Mouse (Mus musculus) cerebellum, postnatal 14 days (tissue): ENCODE measurements at regions not wholly inside any gene's neighbourhood (a gene's known extent, or its start where the extent isn't known, plus 50 kb on each side); places are given as distances from the start of the nearest gene placed in this dataset.

ENCODE experiments used
- DNase-seq, 2 experiments: peaks; one replicate each; pipeline ENCODE4 v3.0.0; 2021; ENCODE audit warnings: mixed read lengths in 2 of 2

DNA sequence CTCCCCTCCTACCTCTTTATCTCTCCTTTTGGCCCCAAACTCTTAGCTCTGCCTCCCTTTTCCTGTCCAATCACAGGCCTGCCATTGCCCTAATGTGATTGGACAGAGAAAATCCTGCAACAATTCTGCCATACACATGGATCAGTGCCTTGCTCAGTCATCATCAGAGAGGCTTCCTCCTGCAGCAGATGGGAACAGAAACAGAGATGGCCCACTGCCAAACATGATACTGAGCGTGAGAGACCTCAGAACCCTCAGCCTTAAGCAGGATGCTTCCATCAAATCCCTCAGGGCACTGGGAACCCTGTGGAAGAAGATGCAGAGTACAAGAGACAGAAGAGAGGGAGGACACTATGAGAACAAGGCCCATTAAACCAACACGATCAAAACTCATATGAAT is 62.8 kb upstream of the Cacna2d3 start:
- DNase-seq = peak; percentile 77 to 80

DNA sequence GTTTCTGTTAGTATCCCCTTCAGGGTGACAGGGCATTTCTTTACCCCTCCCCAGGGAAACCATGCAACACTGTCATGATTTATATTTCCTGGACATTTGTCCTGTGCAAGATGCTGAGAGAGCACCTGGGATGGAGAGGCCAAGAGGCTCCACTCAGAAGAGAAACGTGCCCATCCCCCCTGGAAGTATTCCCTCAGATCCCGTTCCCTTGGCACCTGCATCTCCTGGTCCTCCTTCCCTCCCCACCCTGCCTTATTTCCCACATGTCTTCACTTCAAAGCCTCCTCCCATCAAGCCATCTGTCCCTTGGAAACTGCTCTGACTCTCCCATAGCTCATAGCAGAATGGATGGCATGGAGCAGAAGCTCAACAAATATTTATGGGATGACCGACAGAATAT is 64.8 kb upstream of the Cacna2d3 start:
- DNase-seq = peak; percentile 59 to 67

DNA sequence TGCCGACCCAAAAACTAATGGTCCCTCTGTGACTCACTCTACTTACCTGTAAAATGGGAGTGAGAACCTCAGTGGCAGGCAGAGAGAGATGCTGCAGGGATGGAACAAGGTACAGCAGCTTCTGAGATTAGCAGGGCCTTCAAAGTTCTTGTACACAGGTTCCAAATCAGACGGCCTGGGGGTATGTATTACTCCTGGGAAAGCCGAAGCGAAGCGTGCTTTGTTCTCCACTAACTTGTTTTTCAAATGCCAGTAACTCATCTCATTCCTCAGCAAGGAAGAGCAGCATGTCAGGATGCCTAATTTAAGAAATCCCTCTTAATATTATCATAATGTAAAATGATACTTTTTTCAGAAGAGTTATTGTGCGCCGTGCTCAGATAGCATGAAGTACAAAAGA is 66.1 kb upstream of the Cacna2d3 start:
- no peak for DNase-seq

DNA sequence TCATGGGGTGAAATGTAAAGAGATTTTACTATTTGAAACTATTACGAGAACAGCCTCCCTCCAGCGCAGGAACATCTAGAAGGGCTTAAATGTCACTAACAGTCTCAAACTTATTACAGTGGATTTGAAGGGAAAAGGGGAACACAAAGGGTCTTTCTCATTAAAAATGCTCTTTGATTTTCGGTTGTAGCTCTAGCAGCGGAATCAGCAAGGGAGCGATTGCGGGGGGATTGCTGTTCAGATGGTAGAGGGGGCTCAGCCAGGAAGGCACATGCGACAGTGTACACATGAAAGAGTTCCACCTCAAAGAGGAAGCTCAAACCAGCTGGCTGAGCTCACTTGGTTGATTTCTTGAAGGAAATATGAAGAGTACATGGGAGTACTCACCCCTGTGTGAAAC is 66.7 kb upstream of the Cacna2d3 start:
- DNase-seq = no peak

DNA sequence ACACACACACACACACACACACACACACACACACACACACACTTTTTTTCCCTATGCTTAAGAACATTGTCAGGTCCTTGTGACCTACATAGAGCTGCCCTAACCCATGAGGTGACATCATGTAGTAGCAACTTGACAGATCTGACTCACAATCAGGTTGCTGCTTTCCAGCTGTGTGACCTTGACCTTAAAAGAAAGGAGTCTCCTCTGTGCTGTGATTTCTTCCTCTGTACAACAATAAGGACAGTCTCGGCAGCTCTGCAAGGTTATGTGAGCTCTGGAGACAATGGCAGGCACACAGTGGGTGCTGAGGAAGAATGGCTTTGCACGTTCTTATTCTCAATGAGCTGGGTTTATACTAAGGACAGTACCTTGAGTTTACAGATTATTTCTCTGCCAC is 73.7 kb upstream of the Cacna2d3 start:
- no peak for DNase-seq

DNA sequence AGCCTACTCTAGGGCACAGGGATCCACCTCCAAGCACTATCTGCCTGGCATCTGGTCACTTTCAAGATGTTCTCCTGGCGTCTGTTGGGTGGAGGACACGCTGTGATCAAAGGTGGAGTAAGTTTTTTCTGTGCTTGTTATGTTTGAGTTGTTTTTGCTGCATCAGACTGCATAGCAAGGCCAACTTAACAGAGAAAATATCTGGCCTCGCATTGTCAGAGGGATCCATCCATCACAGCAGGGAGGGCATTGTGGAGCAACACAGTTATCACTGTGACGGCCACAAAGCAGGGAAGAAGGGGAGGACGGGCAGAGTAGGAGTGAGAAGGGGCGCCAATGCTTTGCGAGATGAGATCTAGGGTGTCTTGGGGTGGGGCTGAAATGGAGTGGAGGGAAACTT is 74.7 kb upstream of the Cacna2d3 start:
- DNase-seq = no peak

DNA sequence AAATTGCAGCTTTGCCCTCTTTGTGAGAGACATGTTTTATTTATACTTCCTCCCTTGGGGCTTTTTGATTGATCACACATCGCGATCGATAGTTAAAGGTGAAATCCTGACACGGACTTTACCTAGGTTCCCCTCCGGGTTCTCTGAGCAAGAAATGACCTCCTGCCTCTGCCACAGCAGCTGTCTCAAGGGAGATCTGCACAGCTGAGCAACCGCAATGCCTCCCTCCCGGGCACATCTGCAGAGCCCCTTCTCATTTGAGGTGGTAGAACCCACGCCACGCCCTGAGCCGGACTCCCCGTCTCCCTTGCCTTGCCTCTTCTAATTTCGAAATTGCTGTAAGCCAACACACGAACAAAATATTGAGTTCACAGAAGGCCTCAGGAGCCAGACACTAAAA is 78.2 kb upstream of the Cacna2d3 start:
- no peak for DNase-seq

DNA sequence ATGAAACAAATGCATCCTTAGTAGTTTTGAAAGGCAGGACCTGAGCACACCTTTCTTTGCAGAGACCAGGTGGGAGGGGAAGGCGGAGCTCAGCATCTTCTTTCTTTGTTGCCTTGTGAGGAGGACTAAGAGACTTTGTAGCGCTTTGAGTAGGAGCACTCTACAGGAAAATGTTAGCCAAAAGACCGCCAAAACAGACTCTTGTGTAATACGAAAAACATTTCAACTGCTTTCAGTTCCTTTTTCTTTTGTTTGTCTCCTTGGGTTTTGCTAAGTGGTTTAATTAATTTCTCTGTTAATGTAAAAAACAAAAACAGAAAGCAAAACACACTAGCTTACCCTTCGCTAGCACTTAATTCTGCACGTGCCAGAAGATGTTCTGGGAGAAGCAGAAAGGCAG is 83.6 kb upstream of the Cacna2d3 start:
- no peak for DNase-seq

DNA sequence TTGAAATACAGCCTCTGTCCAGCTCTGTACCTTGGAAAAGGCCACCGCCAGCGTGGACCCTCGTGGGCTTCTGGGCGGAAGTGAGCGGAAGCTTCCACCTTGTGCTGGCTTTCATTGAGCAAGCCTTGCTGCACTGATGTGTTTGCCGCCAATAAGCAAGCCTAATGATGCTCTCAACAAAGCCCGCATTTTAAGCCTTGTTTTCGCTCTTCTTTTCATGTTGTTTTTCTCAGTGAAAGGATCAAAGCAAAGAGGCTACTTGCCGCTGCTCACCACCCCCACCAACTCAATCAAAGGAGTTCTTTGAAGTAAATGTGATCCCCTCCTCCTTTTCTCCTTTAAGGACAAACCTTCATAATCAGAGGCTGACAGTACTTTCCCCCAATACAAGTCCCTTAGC is 86.2 kb upstream of the Cacna2d3 start:
- no peak for DNase-seq

DNA sequence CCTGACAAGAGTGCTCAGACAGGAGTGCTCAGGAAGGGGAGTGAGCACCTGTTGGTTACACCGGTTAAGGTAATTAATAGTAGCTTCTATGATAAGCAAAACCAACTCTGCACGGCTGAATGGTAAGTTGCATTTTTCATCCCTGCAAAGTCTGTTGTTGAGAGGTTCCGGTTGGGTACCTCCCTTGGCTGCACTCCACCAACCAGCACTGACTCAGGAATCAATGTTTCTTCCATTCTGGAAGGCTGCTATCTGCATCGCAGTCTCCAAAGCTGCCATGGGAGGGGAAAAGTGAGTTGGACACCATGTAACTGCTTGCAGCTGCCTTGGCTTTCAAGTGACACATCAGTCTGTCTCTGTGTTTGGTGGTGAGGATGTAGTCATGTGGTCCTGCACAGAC is 93.0 kb upstream of the Cacna2d3 start:
- peak; percentile 27 to 42 for DNase-seq

DNA sequence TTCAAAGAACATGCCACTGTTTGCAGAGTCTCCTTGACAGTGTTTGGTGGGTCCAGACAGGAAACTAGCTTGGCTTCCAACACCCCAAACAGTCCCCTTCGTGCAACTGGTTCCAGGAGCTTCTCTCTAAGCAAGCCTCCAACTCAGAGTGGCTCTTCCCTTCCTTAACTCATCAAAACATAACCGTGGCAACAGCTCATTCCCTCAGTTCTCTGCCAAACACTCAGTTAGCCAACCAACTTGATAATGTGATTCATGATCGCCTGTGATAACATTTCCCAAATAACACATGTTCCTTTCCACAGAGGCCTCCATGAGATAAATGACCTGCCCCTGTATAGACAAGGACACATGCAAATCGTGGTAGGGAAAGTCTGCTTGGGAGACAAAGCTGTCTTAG is 95.9 kb upstream of the Cacna2d3 start:
- no peak for DNase-seq

DNA sequence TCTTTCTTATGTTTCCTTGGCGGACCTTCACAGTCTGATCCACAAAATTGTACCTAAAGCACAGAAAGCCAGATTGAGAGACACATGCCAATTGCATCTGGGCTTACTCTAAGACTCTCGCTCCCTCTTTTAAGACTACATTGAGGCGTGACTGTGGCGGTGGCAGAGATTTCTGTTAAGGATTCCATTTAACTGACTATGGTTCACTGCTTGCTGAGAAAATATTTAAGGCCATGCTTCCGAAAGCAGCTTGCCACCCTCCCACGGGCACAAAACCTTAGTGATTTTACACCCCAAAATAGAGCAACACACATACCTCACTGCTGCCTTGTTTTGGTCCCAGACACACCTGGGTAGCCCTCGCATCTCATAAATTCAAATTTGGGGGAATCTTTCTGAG is 96.6 kb upstream of the Cacna2d3 start:
- no peak for DNase-seq

DNA sequence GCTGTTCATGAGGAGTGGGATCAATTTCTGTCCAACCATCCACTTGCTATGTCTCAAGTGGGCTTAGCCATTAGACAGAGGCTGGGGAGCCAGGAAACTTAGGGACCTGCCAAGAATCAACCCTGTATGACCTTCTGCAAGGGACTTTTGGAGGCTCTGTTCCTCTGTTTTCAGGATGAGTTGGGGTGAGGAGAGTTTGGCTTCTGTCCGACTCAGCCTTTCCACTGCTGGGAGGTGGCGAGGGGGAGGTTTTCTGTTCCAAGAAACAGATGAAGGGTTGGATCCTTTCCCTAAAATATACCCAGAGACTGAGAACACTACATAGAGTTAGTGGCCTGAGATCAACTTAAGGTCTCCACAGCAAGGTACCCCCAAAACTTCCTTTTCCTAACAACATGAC is 97.1 kb upstream of the Cacna2d3 start:
- DNase-seq = peak; percentile 20 to 25

DNA sequence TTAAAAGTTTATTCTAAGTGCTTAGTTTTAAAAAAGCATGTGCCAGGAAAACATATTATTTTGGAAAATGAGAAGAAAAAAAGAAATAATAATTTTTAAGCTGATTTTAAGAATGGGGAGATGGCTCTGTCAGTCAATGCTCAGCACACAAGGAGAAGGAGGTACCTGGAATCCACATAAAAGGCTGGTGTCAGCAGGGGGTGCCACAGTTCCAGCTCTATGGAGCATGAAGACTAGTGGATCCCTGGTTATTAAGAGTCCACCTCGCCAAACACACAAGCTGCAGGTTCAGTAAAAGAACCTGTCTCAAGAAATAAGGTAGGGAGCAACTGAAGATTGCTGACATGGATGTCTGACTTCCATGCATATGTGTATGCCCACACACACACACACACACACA is 115.4 kb upstream of the Cacna2d3 start:
- peak; percentile 53 to 67 for DNase-seq

DNA sequence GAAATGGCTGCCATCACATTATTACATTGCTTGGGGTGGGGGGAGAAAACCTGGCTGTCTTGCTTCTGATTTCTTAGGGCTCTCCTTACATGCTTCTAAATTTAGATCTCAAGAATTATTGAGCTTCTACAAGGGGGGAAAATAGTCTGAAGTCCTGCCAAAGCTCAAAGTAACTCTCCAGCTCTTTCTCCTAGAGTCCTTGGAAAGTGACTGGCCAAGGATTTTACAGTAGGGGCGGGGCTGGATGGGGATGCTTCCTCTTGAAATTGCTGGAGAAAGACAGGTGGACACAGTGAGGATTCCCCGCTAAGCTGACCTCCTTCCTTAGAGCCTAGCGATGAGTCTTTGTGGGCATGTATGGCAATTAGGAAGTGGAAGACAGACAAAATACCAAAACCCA is 117.9 kb upstream of the Cacna2d3 start:
- no peak for DNase-seq

DNA sequence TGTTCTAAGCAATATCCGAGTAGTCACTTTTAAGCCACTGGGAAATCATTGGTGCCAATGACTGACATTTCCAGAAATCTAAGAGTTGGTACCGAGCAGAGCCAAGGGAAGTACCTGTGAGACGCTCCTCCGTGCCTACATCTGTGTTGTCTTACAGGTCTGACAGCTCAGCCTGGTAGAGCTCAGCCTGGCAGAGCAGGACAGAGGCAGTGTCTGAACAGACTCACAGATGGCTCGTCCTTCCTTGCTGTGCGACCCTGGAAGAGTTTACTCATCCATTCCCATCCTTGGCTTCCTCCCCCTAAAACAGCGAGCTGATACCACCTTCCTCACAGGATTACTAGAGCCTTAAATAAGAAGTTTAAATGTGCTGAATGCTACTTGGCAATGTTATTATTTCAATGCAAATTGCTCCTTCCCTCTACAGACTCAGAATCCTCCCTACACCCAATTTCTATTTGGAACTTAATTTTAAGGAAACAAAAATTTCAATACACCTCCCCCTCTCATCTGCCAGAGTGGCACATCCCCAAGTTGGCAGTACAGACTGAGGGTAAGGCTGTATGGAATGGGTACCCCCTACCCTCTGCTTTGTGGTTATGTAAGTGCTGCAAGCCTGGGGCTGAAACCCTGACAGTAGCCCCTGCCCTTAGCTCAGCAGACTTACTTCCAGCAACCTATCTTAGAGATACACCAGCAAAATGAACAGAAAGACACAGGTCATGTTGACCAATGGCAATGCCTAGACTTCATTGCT is 119.9 kb upstream of the Cacna2d3 start:
- DNase-seq = peak; percentile 74 to 80

DNA sequence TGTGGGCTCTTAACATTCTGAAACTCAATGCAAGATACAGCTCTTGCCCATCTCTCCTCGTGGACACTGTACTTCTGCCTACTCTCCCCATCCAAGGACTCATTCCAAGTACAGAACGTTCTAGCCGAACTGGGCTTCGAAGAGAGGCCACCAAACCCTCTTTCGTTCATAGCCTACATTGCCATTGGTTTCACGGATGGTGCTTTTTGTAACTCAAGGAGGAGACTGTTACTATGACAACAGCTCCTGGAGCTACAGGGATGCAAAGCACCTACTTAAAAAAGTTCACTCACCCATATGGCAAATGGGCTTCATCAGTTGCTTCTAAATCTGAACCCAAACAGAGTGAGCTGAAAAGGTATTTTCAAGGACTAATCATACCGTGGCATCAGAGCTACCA is 120.4 kb upstream of the Selenok start:
- no peak for DNase-seq

DNA sequence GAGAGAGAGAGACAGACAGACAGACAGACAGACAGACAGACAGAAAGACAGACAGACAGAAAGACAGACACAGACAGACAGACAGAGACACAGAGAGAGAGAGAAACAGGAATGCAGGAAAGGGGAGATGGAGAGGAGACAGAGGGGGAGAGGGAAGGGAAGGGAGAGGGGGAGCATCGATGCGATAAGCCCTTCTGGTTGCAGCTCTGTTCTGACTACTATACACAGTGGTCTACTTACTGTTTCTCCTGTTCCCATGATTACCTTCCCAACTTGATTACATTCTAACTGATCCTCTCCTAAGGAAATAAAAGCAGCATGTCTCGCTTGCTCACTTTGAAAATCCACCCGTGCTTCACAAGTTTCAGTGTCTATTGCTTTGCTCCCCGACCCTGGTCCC is 116.8 kb upstream of the Selenok start:
- DNase-seq = no peak

DNA sequence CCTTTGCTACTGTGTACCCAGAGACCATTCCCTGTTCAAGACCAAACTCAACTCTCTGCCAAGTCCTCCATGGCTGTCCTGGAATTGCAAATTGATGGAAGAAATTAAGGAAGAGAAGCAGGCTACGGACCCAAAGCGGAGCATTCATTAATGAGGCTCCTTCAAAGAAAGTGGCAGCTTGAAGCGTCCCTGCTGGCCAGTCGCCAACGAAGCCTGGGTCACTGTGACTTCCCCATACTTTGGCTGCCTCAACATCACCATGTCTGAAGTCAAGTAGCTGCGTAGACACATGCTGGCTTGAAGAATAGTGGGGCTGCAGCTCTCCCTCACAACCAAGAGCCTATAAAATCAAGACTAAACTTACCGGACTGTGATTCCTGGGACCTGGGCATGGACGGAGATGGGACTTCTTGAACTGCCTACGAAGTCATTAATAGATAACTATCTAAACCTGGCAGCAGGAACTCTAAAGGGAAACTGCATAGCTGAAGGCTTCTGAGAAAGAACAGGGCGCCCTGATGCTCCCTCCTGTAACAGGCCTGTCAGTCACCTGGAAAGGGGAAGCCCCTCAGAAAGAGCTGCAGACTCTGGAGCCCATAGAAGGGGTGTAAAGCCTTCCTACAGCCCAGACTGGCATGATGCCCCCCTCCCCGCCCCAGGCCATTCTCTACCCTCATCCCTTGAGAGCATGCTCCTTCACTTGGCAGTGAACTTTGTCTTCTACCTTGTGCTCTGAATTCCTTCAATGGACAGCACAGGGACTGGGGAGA is 116.0 kb upstream of the Selenok start:
- DNase-seq = peak in 1 of 2 experiments; percentile 50

DNA sequence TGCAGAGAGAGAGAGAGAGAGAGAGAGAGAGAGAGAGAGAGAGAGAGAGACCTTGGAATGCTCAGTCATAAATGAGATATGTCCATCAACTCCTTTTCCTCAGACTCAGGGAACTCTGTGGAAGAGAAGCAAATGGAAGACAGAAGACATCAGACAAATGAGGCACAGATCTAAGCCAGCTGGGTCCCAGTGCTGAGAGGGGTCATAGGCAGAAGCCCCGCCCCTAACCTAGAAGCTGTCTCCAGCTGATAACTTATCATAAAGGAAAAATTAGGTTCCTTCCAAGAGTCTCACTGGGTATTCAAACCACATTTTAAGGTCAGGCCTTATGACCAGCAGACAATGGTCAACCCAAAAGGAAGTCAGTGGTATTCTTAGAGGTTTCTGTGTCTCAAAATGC is 106.1 kb upstream of the Selenok start:
- DNase-seq = no peak

DNA sequence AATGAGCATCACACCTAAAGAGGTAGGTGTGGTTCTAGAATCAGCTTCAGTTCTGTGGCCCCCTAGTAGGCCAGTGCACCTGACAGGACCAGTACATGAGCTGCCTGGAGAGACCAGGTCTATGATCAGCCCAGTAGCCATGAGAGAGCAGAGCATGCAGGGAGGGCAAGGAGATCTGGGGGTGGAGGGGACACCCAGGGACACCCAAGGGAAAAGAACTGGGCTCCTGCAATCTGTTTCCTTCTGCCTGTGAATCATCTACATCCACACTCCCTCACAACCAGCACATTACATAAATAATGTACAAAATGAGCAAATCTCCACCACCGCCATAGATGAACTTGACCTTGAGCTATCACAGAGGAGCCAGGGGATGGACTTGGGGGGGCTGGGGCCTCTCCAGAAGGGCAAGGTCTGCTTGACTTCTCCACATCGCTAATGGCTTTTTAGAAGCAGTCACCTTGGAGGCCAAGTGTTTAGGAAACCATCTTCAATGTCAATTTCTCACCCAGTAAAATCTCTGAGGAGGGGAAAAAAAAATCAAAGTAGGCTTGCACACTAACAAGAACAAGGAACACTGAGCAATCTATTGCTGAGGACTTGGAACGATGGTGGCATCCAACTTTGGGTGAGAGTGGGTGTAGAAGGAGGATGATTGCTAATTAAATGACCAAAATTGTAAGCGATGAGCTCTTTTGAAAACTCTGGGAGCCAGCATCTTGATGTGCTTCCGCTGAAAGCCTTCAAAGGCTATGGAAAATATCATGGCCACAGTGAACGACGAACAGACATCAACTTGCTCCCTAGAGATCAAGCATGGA is 101.4 kb upstream of the Selenok start:
- DNase-seq = no peak

DNA sequence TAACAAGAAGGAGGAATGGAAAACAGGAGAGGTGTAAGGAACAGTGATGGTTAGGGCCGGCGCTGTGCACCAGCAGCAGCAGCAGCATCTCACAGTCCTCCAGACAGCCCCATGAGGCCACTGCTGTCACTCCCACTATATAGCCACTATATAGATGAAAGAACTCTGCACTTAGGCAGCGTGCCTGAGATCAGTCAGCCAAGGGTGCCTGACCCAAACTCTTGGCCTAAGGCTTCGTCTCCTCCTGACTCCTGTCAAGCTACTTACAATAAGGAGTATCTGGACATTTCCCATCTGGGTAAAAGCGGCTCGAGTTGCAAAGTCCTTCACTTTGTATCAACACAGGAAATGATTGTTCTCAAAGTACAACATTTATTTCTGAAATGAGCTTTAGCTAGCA is 100.8 kb upstream of the Selenok start:
- DNase-seq = no peak

DNA sequence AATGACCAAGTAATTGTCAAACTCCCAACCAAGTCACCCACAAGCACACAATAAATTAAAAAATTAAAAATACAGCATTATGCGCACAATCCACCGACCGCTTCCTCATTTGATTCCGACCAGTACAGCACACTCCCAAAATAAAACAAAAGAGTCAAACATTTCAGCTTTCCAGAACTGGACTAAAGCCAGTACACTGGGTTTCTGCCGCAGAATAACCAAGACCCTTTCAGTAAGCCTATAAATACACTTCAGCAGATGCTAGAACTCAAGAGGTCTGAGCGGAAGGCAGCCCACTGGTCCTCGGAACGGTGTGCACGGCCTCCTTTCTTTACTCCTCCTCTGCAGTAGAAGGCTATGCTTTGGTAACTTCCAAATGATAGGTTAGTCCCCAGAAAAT is 98.2 kb upstream of the Selenok start:
- DNase-seq = no peak

DNA sequence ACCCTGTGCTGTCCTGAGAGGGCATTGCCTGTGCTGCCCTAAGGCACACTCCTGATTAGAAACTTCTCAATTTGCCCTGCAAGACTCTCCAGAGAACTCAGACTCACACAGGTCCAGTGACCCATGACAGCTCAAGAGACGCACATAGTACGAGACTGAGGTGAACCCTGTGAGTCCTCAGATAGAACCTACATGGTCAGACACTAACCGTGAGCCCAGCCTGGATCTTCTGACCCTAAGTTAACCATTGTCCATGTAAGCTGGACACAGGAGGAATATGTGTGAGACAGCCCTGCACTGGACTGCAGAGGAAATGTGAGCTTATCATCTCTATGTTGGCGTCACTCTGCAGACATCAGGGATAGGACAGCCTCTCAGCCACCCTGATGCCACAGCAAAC is 91.4 kb upstream of the Selenok start:
- DNase-seq = no peak
